ENCODE assay signal across 9 mouse cellular contexts in genomic region chr9:118227401-118228061, GRCm38 (mm10).
DNase-seq lines count a peak whose midpoint lies in the region; ATAC-seq and TF ChIP-seq lines count a peak whose summit lies in the region.
"Had no signal": no experiment of that assay in that cellular context is flagged by ENCODE, and none has a peak within 500 bp of the region (broad histone marks: within the 10 kb centered on the region; RNA-seq: fewer than 3 reads in every experiment).

No protein-coding gene starts in this region.

- no peak for TF ChIP-seq POLR2A in cerebellum, adult 2 months (IDR thresholded peaks at IDR 0.05; ENCODE audit: borderline replicate concordance, insufficient read depth, low read length)
- no peak for TF ChIP-seq POLR2A in thymus, adult 2 months (IDR thresholded peaks at IDR 0.05; ENCODE audit: control insufficient read depth, extremely low read depth, insufficient read depth, low read length, poor library complexity)

- H3K4me3 ChIP-seq in kidney, embryonic 15.5 days (replicated peaks) = no peak overlapping the region; the same call in 1 of the 2 replicates
- H3K4me3 ChIP-seq in cerebellum, adult 2 months (replicated peaks; ENCODE audit: insufficient read depth, low read depth, low read length) = peak overlapping the region; percentile 23
- no peak overlapping the region for H3K4me3 ChIP-seq in forebrain, postnatal 0 days (ENCODE audit: low read depth, low read length)
- H3K4me3 ChIP-seq in thymus, adult 2 months (ENCODE audit: control insufficient read depth, insufficient read depth, low read length) = no peak overlapping the region
- H3K4me3 ChIP-seq: limb, embryonic 12.5 days had no signal

- WGBS in kidney, embryonic 15.5 days = 40% methylated on average over 23 of the region's 23 CpGs
- 9% methylated on average over 23 of the region's 23 CpGs for WGBS in cerebellum, adult 2 months
- 25% methylated on average over 23 of the region's 23 CpGs for WGBS in forebrain, postnatal 0 days
- whole genome bisulfite sequencing in thymus, adult 2 months = 49% methylated on average over 23 of the region's 23 CpGs

- H3K9me3 ChIP-seq in kidney, embryonic 15.5 days (replicated peaks) = no peaks in the 10 kb centered on the region
- H3K9me3 ChIP-seq in forebrain, postnatal 0 days (ENCODE audit: low read length) = no peaks in the 10 kb centered on the region
- H3K9me3 ChIP-seq: limb, embryonic 12.5 days had no signal

- H3K4me2 ChIP-seq in kidney, embryonic 15.5 days = peak overlapping the region; percentile 42
- H3K4me2 ChIP-seq in forebrain, postnatal 0 days (ENCODE audit: low read depth) = peak overlapping the region; percentile 13; the same call in 1 of the 2 replicates
- H3K4me2 ChIP-seq: limb, embryonic 12.5 days had no signal

- peak; percentile 22; the same call in 1 of the 2 replicates for TF ChIP-seq CTCF in cerebellum, adult 2 months (IDR thresholded peaks at IDR 0.05; ENCODE audit: borderline replicate concordance, insufficient read depth, low read depth, low read length)
- no peak for TF ChIP-seq CTCF in forebrain, postnatal 0 days (IDR thresholded peaks at IDR 0.05; ENCODE audit: low read depth)
- TF ChIP-seq CTCF in thymus, adult 2 months (IDR thresholded peaks at IDR 0.05; ENCODE audit: borderline replicate concordance, control insufficient read depth, extremely low read depth, insufficient read depth, low read length, poor library complexity) = no peak

- H3K4me1 ChIP-seq in kidney, embryonic 15.5 days = peaks cover 8% of the 10 kb centered on the region; the same call in 1 of the 2 replicates
- H3K4me1 ChIP-seq in cerebellum, adult 2 months (ENCODE audit: control insufficient read depth, insufficient read depth, low read length) = peaks cover 12% of the 10 kb centered on the region; the same call in 1 of the 2 replicates
- no peaks in the 10 kb centered on the region for H3K4me1 ChIP-seq in forebrain, postnatal 0 days (ENCODE audit: insufficient read depth)
- H3K4me1 ChIP-seq in thymus, adult 2 months (replicated peaks; ENCODE audit: control insufficient read depth, insufficient read depth, low read length) = no peaks in the 10 kb centered on the region

- no peaks in the 10 kb centered on the region for H3K36me3 ChIP-seq in kidney, embryonic 15.5 days
- no peaks in the 10 kb centered on the region for H3K36me3 ChIP-seq in forebrain, postnatal 0 days (ENCODE audit: insufficient read depth)
- no peaks in the 10 kb centered on the region for H3K36me3 ChIP-seq in thymus, adult 2 months (ENCODE audit: control insufficient read depth, insufficient read depth, low read length)
- H3K36me3 ChIP-seq: limb, embryonic 12.5 days had no signal

- no peak for ATAC-seq in kidney, embryonic 15.5 days (replicated peaks; ENCODE audit: low FRiP score)
- no peak for ATAC-seq in forebrain, postnatal 0 days

- no peak overlapping the region for H3K9ac ChIP-seq in kidney, embryonic 15.5 days
- H3K9ac ChIP-seq in forebrain, postnatal 0 days = no peak overlapping the region
- H3K9ac ChIP-seq: limb, embryonic 12.5 days had no signal

- H3K27me3 ChIP-seq in kidney, embryonic 15.5 days = peaks cover 8% of the 10 kb centered on the region; the same call in 1 of the 2 replicates
- no peaks in the 10 kb centered on the region for H3K27me3 ChIP-seq in cerebellum, adult 2 months (ENCODE audit: control insufficient read depth, insufficient read depth, low read length)
- H3K27me3 ChIP-seq in forebrain, postnatal 0 days (ENCODE audit: insufficient read depth, low read length) = no peaks in the 10 kb centered on the region
- H3K27me3 ChIP-seq in thymus, adult 2 months (ENCODE audit: control insufficient read depth, insufficient read depth, low read length) = no peaks in the 10 kb centered on the region
- H3K27me3 ChIP-seq: limb, embryonic 12.5 days had no signal

- DNase-seq in kidney, postnatal 25 days = no peak
- DNase-seq in cerebellum, adult 2 months = peak; percentile 79 to 84
- DNase-seq in forebrain, postnatal 0 days = peak; percentile 19
- DNase-seq in natural killer cell, adult 2 months (ENCODE audit: low spot score in 2 of 2) = peak; percentile 31 to 55
- no peak for DNase-seq in lung, postnatal 36 days
- DNase-seq in thymus, adult 2 months = no peak
- DNase-seq: right cerebral cortex, postnatal 4 days had no signal

- no peak overlapping the region for H3K27ac ChIP-seq in kidney, embryonic 15.5 days
- H3K27ac ChIP-seq in cerebellum, adult 2 months (ENCODE audit: insufficient read depth, low read length) = peak overlapping the region; percentile 89
- no peak overlapping the region for H3K27ac ChIP-seq in forebrain, postnatal 0 days (ENCODE audit: low read depth, low read length)
- no peak overlapping the region for H3K27ac ChIP-seq in thymus, adult 2 months (ENCODE audit: control insufficient read depth, insufficient read depth, low read length)
- H3K27ac ChIP-seq: limb, embryonic 12.5 days had no signal

Comparison
In these comparisons a context has a peak if more than half of its experiments do, and no peak if none do; other contexts are left out.
1. DNase-seq: peak in cerebellum, adult 2 months (2 of 2), forebrain, postnatal 0 days (single experiment) and natural killer cell, adult 2 months (2 of 2); none in kidney, postnatal 25 days (0 of 2), lung, postnatal 36 days (single experiment) and thymus, adult 2 months (single experiment).